Mouse (Mus musculus): ENCODE measurements at regions not wholly inside any gene's neighbourhood (a gene's known extent, or its start where the extent isn't known, plus 50 kb on each side); places are given as distances from the start of the nearest gene placed in this dataset.
"Not testable (repeated sequence)": the region's sequence is repeated elsewhere in the genome, so short reads cannot be mapped to it uniquely, and the experiment has no call there.

DNA sequence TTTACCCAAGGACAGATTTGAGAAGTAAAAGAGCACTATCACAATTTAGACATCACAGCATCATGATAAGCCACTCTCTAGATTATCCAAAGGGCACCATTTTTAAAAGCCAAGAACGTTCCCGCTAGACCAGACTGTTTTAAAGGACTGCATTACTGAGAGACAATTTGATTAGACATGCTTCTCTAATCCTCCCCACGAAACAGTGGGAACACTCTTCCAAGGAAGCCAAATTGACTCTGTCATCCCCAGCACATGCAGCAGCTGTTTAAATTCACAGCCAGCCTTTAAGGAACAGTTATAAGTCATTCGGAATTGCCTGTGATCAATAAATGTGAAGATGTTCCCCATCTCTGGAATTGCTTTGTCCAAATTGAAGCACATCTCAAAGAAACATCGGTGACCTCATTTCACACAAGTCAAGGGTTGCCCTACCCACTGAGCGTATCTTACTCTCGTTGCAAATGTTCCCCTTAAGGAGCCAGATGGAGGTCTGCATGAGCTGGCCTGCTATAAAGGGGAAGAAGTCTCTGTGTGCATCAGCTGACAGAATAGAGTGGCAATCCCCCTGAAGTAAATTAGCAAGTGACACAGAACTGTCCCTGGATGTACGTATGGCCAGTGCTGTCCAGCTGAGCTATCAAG is 393.2 kb downstream of the Pid1 start:
- DNase-seq (ENCODE audit: low spot score) = no peak

DNA sequence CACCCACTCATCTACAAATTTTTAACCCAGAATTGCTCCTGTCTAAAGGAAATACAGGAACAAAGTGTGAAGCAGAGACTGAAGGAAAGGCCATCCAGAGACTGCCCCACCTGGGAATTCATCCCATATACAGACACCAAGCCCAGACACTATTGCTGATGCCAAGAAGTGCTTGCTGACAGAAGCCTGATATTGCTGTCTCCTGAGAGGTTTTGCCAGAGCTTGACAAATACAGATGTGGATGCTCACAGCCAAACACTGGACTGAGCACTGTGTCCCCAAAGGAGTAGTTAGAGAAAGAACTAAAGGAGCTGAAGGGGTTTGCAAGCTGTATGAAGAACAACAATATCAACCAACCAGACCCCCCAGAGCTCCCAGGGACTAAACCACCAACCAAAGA is 399.3 kb downstream of the Pid1 start:
- DNase-seq (ENCODE audit: low spot score) = not testable (repeated sequence)

- no peak for DNase-seq (ENCODE audit: low spot score)
Measured at GRCm38 (mm10) chr1:83961761-83962160, 402.2 kb downstream of the Pid1 start.

DNA sequence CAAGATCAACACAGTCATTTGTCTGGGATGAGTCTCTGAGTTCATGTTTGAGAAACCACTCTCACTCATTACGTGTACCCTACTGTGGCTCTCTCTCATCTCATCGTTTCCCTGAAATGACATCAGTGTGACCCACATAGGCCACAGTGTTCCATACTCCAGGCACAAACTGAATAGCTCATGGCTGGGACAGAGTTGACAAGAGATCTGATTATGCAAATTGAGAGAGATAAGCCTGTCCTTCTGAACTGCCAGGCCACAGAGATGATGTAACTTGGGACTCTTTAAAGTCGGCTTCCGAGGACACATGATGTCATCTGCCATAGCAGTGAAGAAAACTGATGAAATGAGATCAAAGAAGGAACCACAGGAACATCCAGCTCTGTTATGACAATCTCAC is 404.2 kb downstream of the Pid1 start:
- DNase-seq (ENCODE audit: low spot score) = no peak

DNA sequence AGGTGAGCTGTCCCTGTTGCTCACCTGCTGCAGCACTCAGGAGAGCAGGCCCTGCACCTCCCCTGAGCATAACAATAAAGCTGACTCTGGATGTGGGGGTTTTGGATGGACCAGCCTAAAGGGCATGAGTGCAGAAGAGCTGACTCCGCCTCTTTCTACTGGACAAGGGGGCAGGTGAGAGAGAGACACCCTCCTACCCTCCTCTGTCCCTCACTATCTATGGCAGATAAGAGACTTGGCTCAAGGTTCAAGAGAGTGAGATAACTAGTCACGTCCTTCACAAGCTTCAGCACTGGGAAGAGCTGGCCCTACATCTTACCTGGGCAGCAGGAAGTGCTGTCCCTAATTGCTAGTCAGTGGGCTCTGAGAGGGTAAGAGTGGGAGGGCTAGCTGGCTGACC is 441.1 kb downstream of the Pid1 start:
- DNase-seq (ENCODE audit: low spot score) = no peak

DNA sequence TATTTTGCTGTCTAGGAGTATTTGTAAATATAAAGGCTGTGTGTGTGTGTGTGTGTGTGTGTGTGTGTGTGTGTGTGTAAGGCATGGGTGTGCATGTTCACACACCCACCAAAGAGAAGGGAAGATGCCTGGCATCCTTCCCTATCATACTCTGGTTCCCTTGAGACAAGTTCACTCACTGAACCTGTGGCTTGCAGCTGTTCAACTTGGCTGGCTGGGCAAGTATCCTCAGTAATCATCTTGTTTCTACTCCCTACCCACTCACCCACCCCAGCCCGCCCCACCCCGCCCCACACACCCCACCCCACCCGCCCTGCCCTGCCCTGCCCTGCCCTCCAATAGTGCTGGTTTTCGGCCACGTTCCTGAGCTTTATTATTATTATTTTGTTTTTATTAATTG is 448.5 kb downstream of the Pid1 start:
- DNase-seq (ENCODE audit: low spot score) = no peak

- DNase-seq (ENCODE audit: low spot score) = no peak
Measured at GRCm38 (mm10) chr1:83907347-83907746, 456.6 kb downstream of the Pid1 start.

GRCm38 (mm10) chr1:83906906-83907305 is 457.1 kb downstream of the Pid1 start:
- DNase-seq (ENCODE audit: low spot score) = no peak

GRCm38 (mm10) chr1:83900135-83900534 is 463.8 kb downstream of the Pid1 start:
- DNase-seq (ENCODE audit: low spot score) = no peak

GRCm38 (mm10) chr1:83896650-83897049 is 467.3 kb downstream of the Pid1 start:
- DNase-seq (ENCODE audit: low spot score) = no peak

GRCm38 (mm10) chr1:83879109-83879399 is 471.1 kb upstream of the Sphkap start:
- DNase-seq (ENCODE audit: low spot score) = no peak

DNA sequence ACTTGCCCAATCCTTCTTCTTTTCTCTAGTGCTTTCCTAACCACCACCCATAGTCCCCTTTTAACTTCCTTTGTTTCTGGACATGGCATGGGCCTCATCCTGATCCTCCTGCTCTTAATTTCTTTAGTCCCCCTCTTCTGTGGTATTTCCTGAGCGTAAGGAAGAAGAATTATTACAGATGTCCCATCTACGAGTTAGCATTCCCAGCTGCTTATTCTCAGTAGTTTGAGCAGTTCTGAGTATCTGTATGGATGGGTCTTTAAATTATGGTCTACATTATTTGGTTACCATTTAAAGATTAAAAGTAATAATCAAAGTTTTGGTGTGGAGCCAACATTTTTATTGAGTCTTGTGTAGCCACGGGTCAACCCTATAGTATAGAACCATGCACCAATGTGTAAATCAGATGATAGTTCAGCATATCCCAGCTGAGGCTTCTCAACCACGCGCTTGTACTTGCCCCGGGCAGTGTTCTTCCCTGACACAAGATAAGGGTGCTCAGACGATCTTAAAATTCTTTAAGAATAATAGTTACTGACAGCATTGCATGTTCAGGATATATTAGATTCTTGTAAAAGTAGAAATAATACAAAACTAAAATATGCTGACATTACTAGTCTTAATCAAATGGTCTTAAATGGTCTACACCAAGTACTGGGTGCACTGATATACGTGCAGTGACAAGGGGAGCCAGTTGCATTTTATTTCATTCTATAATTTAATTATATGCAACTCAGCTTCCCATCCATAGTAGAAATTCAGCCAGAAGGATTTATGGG is 470.5 kb upstream of the Sphkap start:
- no peak for DNase-seq (ENCODE audit: low spot score)

DNA sequence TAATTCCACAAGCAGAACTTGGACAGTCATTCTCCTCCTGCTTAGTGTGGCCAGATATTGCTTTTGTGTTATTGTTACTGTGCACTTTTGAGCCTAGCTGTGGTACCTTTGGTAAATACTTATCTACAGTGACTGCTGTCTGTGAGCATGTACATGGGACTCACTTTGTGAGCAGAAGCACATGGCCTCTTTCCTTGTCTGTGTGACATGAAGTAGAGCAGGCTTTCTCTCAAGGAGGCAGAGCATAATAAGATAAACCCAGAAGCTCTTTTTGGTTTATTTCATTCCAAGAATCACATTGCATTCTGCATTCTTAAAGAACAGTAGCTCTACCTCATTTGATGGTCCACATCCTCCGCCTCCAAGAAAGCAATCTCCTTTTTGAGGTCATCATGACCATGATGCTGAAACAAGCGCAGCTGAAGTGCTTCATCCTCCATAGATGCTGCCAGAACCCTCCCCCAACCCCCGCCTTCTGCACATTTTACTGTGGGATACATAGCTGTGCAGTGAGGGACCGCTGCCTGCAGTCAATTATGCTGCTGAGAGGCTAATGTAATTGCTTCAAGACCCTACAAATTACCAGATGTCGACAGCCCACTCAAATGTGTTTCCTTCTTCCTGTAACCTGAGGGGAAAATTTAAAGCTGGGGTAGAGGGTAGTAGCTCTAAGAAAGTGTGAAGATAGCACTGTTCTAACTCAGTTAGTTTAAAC is 463.0 kb upstream of the Sphkap start:
- no peak for DNase-seq (ENCODE audit: low spot score)

GRCm38 (mm10) chr1:83869046-83869445 is 461.0 kb upstream of the Sphkap start:
- no peak for DNase-seq (ENCODE audit: low spot score)

DNA sequence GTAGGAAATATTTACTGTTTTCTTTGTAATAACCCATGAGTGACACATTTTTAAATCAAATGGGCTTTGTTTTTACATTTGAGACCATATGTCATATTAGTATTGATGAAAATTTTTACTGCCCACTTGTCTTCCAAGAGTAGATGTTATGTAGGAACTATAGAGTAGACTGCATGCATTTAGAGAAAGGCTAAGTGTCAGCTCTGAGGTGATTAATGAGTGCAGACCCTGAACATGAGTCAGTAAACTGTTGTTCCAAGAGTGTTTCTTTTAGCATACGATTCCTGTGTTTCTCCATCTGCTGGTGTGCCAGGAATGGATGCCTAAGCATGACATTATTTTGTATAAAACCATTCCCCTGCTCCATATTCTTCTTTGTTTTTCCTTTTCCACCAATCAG is 454.5 kb upstream of the Sphkap start:
- DNase-seq (ENCODE audit: low spot score) = no peak

DNA sequence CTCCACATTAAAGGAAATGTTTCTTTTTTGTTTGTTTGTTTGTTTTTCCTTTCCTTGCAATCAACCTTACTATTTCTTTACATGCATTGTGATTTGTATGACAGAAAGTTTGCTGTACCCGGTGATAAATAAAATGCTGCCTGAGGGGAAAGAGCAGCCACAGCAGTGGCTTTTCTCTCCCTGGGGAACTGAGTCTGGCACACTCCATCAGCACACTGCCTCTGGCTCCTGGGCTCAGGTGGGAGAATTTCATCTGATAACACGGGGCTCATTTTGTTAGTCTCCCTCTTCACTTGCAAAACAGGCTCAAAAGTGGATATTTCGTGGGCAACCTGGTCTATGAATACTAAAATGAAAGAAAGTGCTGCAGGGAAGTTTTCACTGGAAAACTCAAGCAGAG is 454.1 kb upstream of the Sphkap start:
- no peak for DNase-seq (ENCODE audit: low spot score)

GRCm38 (mm10) chr1:83859732-83860424 is 451.9 kb upstream of the Sphkap start:
- DNase-seq (ENCODE audit: low spot score) = no peak

- no peak for DNase-seq (ENCODE audit: low spot score)
Measured at GRCm38 (mm10) chr1:83853996-83854395, 446.0 kb upstream of the Sphkap start.

DNA sequence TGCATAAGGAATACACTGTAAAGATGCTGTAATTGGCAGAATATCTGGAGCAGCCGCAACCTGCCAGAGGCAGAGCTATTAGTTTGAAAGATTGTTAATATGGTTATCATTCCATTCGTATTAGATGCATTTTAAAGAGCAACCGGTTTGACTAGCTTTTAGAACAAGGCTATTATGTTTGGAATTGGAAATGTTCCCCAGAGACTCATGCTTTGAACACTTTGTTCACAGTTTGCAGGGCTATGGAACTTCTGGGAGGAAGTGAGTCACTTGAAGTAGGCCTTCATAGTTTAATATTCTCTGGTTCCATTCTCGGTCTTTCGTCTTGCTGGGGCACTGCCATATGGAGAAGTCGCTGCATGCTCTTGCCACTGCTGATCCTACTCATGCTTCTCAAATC is 443.1 kb upstream of the Sphkap start:
- no peak for DNase-seq (ENCODE audit: low spot score)

- no peak for DNase-seq (ENCODE audit: low spot score)
Measured at GRCm38 (mm10) chr1:83848414-83848813, 440.4 kb upstream of the Sphkap start.

- no peak for DNase-seq (ENCODE audit: low spot score)
Measured at GRCm38 (mm10) chr1:83847992-83848391, 440.0 kb upstream of the Sphkap start.

- no peak for DNase-seq (ENCODE audit: low spot score)
Measured at GRCm38 (mm10) chr1:83844827-83845379, 436.9 kb upstream of the Sphkap start.

All from c-Kit-positive CD71-positive TER-119-positive erythroid progenitor cells, embryonic 14.5 days (primary cell).